Mouse (Mus musculus) olfactory bulb, adult 2 months (tissue): ENCODE results near the gene Bik.

ENCODE experiments used
- CTCF ChIP-seq: fragments of 200-500 bp; IDR thresholded peaks from 2 replicates; pipeline ENCODE4 v1.5.1; 2012; ENCODE audit warnings: low read depth, mild to moderate bottlenecking, low read length, moderate library complexity; ENCODE audit not compliant: insufficient read depth
- POLR2A ChIP-seq: fragments of 200-500 bp; IDR thresholded peaks from 2 replicates; pipeline ENCODE4 v1.6.1; 2012; ENCODE audit warnings: mild to moderate bottlenecking, low read depth, low read length, moderate library complexity; ENCODE audit not compliant: insufficient read depth

DNA sequence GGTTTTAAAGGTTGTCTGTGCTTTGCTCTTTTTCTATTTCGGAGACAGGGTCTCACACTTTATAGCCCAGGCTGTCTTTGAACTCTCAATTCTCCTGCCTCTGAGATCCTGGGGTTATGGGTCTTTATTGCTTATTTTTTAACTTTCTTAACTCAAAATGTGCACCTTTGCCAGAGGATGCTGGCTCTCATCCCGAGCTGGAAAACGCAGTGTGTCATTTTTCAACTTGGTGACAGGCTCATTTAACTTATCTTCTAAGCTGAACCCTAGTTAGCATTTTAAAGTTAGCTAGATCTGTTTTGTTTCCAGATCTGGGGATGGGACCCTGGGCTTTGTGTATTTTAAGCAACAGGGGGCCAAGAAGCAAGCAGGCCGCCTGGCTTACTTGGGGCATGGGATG is 2.2 kb downstream of the Bik start:
- TF ChIP-seq POLR2A (no peak), CTCF (no peak)
